Mouse (Mus musculus) 3134 (cell line): Measurements from ENCODE around the gene Tada2a.
A peak's percentile ranks its signal among the peaks of the same experiment; 100 is the strongest.

Experiments
- DNase-seq: peaks from one replicate; pipeline ENCODE4 v3.0.0-alpha.2; 2011; ENCODE audit warnings: low spot score; ENCODE audit not compliant: insufficient read length; ENCODE audit errors: extremely low read depth

Gene Tada2a

DNA sequence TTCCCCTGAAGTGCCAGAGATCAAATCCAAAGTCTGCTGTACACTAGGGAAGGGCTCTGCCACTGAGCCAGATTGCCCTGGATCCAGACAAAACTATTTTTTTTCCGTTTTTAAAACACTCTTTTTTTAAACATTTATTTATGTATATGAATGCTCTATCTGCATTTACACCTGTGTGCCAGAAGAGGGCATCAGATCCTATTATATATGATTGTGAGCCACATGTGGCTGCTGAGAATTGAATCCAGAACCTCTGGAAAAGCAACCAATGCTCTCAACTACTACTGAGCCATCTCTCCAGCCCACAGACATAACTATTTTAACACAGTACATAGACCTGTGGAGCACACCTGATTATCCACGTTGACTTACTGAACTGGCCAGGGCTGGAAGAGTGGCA lies 13.2 kb downstream of the Tada2a start:
- no peak for DNase-seq

DNA sequence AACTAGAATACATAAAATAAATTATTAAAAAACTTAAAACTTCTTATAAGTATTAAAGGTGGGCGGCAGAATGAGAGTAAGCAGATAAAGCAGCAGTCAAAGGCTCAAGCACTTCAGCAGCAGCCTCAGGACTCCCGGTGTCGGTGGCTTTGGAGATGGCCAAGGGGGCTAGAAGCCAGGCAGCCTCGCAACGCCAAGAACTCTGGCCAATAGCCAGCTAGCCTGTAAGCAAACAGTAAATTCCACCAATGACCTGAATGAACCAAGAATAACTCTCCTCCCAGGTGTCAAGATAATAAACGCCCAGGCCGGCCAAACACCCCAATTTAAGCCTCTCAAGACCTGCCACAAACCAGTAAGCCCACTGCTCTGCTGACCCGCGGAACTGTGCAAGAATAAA lies 13.8 kb downstream of the Tada2a start:
- no peak for DNase-seq

DNA sequence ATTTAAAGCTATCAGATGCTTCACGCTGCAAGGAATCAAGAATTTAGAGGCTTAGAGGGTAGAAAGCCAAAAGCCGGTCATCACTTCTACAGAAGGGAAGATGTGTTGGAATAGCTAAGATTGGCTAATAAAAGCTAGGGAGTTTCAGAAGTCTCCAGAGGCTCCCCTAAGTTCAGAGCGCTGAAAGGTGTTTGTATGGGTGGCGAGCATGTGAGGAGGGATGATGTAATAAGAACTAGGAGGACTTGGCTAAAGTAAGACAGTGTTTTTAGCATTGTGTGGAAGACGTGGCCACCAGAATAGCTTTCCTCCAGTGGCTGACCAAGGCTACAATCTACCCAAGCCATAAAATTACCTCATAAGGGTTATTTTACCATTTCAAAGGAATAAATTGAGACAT lies 15.8 kb downstream of the Tada2a start:
- no peak for DNase-seq

DNA sequence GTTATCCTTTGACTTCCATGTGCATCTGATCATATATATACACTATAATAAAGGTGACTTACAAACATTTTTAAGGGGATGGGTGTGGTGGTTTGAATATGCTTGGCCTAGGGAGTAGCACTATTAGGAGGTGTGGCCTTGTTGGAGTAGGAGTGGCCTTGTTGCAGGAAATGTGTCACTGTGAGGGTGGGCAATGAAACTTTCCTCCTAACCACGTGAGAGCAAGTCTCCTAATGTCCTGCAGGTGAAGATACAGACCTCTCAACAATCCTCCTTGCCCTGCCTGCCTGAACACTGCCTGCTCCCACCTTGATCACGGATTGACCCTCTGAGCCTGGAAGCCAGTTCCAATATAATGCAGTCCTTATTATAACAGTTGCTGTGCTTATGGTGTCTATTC lies 22.3 kb downstream of the Tada2a start:
- no peak for DNase-seq

DNA sequence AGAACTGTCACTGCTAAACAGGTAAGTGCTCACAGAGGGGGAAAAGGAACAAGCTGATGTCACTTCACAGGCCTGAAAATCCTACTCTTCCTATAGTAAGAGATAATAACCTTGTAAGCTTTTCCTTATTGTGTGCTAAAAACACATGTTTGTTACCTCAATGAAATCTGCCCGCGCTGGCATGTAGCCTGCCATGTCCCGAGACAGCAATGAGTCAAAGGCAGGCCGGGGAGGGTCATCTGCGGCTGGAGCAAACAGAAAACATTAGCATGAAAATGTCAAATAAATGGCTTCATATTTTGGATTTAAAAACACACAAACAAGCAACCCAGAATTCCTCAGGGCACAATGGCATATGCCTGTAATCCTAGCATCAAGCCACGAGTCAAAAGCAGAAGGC lies 25.4 kb downstream of the Tada2a start:
- no peak for DNase-seq

DNA sequence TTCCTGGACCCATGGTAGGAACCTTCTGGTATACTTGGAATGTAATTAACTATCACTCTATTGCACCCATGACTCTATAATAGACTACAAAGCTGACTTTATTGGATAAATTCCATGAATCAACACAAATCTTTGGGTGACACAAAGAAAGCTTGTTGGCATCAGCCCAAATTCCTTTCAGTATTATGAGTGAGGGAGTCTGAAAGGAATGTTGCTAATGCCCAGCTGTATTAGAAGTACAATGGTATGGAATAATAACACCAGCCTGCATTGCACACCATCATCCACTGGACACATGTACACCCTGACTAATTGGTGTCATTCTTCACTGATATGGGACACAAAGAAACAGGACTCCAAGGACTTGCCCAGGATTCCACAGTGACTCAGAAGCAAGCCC lies 28.2 kb downstream of the Tada2a start:
- DNase-seq = no peak

DNA sequence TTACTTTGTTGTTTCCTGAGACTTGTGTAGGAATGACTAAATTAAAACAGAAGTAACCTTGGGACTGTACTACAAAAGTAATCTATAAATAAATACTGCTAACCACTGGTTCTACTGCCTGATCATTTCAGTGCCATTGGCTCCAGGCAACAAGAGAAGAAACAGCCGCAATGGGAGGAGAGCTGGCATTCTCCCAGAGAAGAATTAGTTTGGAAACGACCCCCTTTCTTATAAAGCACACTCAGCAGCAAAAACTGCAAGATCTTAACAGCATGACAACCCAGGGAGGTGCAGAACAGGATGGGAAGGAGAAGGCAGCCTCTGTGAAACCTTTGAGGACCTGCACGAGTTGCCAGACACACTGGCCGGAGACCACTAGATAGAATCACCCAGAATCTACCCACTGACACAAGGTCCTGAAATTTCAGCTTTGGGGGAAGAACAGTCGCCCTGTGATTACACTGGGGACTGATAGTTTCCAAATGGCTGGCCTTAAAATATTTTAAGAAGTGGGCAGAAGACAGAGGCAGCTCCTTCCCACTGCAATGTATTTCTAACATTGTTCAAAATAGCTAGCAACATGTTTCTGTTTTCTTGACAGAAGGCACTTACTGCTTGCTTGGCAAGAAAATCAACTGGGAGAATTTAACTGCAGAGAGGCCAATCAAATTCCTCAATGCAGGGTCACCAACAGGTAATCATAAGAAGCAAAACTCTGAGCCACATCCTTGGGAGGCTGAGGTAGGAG lies 32.0 kb downstream of the Tada2a start:
- no peak for DNase-seq

DNA sequence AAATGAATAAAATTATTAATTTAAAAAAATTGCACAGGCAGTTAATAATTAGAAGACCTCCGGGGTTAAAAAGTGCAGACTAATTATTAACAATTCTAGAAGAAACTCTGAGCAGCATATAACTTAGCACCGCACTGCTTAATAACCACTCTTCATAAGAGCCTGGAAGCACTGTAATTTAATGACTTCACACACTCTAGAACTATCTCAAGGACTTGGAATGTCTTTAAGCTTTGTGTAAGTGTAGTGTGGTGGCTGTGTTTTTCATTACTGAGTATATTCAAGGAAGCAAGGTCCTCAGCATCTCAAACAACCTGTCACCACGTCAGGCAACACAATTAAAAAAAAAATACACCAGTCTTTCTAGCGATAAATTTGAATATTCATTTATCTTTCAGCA lies 34.3 kb downstream of the Tada2a start:
- no peak for DNase-seq

DNA sequence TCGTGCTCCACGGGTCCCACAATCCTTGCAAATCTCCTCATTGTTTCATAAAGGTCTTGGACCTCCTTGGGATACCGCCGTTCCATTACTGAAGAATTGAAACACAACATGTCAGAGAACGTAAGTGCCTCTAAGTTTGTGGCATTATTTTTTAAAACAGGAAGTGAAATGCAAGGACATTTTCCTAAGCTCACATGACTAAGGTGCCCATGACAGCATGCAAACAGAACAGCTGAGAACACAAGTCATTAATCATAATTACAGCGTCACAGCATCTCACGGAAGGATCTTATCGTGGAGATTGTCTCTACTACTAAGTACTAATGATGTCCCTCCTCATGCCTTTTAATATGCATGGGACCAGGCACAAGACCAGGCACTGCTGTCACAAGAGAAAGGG lies 38.8 kb downstream of the Tada2a start:
- no peak for DNase-seq

DNA sequence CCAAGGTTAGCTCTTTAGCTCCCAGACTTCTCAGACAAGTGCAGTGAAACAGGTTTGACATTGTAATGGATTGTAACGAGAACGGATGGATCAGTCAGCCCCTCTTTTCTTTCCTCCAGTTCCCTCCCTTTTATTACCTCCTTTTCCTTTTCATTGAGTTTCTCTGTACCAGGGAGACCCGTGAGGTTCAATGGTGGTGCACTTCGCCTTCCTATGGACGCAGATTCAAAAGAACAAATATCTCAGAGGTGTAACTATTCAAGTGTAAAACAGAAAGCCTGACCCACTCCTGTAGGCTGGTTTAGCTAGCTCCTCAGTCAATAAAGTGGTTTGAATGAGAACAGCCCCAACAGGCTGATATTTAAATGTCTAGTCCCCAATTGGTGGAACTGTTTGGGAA lies 47.5 kb downstream of the Tada2a start:
- DNase-seq = no peak

DNA sequence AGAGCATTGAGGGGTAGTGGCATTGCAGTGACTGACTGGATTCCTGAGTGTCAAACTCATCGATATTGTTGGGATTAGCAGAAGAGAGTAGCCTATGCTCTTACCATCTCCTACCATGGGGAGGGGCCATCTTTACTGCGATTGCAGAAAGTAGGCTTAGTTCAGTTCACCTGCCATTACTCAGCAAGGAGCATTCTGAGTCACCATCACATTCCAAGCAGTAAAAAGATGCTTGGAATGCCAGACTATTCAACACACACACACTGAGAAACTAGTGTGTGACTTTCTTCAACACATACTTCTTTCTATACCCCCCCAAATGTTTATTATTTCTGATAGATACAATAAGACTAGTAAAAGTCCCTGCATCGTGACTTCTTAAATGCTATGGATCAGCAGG lies 49.1 kb downstream of the Tada2a start:
- no peak for DNase-seq

DNA sequence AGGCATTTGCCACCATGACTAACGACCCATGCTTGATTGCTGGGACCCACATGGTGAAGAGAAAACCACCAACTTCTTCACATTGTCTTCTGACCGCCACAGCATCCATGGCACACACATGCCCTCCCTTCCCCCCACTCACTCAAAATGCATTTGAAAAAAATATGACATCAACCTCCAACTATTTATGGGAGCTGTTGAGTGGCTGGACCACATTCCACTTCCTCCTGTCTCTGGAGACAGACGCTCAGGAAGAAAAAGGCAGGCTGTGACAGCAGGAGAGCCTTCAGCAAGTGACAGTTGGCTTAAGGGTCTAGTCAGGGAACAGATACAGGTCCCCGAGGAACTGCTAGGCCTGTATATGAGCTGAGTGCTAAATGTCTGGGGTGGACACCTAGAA lies 49.5 kb downstream of the Tada2a start:
- DNase-seq = no peak

DNA sequence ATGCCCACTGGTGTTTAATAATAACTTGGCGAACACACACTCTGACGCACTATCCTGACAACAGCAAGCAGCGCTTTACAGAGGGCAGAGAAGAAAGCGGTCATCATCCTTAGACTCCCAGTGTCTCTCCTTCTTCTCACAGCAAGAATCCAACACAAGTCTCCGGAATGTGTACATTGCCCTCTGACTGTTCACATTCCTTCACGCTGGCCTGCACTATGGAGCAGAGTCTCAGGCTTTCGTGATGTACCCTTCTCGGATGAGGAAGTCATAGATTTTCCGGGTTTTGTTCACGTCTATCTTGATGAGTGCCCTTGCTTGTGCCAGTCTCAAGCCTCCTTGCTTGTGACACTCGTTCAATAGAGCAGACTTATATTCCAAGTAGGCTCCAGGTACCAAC lies 50.0 kb downstream of the Tada2a start:
- DNase-seq = no peak

DNA sequence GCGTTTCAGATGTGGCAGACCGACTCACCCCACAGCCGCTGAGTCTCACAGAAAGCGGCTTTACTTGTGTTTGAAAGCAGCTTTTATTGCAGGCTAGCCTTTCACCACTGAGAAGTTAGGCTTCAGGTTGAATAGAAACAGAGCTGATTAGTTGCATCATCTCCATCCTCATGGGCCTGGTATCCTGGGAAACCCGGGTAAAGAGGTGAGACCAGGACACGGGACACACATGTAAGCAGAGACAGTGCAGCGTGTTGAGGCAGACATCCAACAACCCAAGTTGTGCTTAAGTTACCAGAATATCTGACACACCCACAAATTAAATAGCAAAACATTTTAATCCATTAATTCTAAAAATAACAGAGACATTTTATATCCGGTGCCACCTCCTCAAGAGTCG lies 50.8 kb downstream of the Tada2a start:
- no peak for DNase-seq

DNA sequence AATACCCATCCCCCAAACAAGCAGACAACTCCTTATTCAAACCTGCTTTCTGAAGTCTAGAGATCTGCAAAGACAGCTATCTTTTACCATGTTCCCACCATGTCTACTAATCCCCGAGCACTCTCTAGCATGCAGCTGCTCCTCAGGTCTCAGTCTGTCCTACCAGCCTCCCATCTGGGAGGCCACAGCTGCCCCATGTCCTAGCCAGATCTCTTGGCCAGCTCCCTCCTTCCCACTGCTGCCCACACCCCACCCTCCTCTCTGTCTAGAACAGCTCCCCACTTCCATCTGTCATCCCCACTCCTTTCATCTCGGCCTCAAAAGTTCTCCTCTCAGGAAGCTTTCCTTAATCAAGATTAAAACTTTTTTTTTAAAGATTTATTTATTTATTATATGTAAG lies 52.4 kb downstream of the Tada2a start:
- no peak for DNase-seq

DNA sequence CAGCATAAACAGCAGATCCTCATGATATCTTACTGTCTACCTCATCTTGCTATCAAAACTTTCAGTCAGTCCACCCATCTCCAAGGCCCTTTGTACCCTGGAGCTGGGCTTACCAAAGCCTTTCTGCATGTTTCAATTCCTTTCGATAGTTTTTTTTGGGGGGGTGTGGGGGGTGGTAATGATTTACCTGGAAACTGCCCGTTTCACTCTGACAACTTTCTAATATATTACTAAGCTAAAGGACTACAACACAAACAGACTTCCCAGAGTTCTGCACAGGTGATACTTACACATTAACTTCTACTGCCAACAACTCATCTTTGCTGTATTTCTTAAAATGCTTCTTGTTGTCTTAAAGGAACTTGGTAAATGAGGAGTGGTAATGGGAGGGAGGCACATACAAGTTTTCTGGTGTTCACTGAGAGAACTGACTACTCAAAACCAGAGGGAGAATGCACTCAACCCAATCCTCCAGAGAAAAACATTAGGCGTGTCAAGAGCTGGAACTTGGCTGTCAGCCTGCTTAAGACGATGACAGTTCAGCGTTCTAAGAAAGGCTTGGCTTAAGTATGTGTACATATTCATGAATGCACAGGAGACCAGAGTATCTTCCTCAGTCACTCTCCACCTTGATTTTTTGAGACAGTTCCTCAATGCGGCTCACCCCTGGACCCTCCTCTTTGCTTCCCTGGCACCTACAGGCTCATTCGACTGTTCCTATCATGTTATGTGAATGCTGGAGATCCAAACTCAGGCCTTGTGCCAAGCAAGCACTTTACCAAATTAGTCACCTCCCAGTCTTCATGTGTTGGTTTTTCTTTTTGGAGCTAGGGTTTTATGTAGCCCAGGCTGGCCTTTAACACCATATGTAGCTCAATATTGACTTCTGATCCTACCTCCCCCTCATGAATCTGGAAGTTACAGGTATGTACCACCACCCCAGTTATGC lies 55.3 kb downstream of the Tada2a start:
- DNase-seq = peak; percentile 56

DNA sequence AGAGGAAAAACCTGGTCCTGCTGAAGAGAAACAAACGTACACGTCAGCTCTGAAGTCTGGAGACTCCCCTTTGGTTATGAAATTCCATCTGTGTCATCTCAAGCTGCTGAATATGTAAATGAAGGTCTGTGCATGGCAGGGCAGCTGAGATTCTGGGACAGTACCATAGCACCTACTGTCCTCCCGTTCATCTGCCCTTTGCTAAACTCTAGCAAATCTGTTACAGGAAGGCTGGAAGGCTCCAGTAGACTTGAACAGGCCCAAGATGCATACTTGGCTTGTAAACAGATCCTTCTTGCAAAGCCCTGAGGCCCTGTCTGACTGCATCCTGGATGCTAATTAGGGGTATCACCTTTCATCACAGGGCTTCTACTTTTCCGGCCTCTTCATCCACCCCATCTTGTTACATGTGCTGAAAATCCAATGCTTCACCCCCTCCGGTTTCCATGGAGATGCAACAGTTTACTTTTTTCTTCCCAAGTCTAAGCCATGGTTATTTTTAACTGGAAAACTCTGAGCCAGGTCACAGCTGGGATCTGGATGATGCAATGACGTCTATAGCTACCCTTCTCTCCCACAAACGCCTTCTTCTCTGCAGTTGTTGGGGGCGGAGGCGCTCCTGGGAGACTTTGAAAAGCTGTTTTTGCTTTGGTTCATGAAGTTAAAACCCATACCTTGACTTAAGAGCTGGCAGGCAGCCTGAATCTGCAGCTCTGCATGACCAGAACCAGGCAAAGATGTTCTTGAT lies 56.3 kb downstream of the Tada2a start:
- no peak for DNase-seq

DNA sequence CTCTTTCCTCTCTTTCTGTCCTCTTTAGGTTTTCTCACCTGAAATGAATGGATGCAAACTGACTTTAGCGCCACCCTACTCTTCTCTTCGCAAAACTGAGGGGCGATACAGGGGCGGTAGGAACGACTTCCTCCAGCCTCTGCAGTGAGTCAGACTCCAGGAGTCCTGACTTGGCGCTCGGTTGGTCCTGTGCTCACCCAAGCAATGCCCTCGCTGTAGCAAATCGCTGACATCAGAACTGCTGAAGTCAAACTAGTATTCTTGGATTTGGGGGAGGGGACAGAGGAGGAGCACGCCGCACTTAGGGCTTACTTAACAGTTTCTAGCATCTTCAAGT lies 60.4 kb downstream of the Tada2a start, which contains the start of gene Dusp14:
TSS of gene Dusp14 (minus strand) at position 228 of the 337 bp plus-strand sequence.
- peak; percentile 69 for DNase-seq

DNA sequence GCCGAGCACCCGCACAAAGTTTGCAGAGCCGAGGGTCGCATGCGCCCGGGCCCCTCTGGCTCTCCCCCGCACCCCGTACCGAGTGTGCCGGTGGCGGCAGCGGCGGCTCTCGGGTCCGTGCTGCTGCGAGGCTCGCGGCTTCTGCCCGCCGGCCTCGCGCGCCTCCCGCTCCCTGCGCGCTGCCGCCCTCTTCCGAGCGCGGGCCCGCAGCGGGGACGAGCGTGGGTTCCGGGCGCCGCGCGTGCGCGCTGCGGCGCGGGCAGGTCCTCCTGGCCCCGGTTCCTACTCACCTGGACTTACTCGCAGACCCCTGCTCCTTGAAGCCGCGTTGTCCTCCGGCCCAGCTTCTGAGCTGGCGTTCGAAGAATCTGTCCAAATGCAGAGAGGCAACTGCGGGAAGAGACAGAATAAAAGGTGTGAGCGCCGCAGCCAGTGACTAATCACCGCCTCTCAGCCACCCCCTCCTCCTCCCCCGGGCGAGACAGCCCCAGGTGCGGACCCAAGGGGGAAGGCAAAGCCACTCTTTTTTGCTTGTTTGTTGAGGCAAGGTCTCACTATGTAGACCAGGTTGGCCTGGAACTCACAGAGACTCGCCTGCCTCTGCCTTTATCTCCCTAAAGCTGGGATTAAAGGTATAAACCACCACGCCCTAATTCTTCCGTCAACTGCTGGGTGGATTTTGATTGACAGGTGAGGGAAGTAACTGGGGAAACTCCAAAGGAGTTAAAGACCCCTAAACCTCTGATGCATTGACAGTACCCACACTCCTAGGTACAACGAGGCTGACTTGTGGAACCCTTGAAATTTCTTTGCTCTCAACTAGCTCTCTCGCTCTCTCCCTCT lies 61.0 kb downstream of the Tada2a start:
- peak; percentile 81 for DNase-seq

DNA sequence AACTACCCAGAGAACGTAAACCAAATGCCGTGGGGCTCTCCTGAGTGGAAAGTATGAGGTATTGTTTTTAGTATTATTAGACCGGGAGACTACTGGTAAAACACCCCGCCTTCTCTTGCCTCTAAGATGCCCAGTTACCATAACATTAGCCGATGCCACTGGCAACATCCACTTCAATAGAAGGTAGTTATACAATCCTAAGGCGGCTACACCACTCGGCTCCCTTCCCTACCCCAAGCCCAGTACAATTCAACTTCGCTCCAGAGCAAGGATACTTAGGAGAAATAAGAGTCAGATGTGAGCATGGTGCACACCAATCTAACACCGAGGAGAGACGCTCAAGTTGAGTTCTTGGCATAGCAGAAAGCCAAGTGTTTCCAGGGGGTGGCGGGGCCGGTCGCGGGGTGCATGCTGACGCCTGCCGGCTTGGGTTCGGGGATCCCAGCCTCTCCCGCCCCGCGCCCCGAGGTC lies 61.6 kb downstream of the Tada2a start:
- no peak for DNase-seq
